Mouse (Mus musculus) gastrocnemius, postnatal 36 days (tissue): ENCODE data around the gene Kif24. TPM values are rescaled to one million over a fixed set of nuclear protein-coding genes. Genes with fewer than 3 reads are reported as not detected.
A peak's percentile ranks its signal among the peaks of the same experiment; 100 is the strongest.

Experiments
- DNase-seq, 2 experiments: peaks; one replicate each; pipeline ENCODE4 v3.0.0; 2022
- intact Hi-C: fragments of 180-260 bp; cut with DNase I; formaldehyde crosslinking; loops from one replicate; pipeline ENCODE4 v1.15.1; 2025
- total RNA-seq, 2 experiments: library from RNA; stranded (reverse); gene quantifications; 2 replicates each; pipeline ENCODE4 v1.2.3; 2021

Kif24 gene
- total RNA-seq, 2 experiments from 2014 or later, result 0.31 to 0.35 TPM

DNA sequence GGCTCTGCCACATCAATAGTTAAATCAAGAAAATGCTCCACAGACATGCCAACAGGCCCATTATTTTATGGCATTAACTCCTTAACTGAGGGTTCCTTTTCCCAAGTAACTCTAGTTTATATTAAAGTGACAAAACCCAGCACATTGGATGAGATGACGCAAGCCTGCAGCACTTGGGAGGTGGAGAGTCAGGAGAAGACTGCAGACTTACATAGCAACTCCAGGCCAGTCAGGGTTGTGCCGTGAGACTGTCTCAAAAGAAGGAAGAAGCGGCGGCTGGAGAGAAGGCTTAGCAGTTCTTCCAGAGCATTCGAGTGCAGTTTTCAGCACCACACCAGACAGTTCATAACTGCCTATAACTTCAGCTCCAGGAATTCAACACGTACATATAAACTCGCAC is 105.3 kb downstream of the Kif24 start:
- intact Hi-C loops, result loop anchor here (5.0 kb wide), 1 partner anchor 47 kb away; the partner anchor contains the start of gene Dcaf12
- DNase-seq, result no peak

DNA sequence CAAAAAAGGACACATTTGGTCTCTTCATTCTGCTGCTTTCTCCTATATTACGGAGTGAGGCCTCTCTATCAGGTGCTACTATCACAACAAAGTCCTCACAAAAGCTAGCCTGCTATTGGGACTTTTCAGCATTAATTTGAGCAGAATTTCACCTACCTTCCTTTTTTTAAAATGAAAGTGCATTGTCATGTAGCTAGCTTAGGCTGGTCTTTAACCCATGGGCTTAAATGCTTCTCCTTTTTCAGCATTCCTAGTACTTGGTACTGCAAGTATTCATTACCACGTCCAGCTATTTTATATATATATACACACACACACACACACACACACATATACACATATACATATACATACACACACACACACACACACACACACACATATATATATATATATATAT is 106.0 kb downstream of the Kif24 start:
- no peak for DNase-seq
- intact Hi-C loops, result loop anchor here (5.0 kb wide), 1 partner anchor 46 kb away; the partner anchor contains the start of gene Dcaf12

DNA sequence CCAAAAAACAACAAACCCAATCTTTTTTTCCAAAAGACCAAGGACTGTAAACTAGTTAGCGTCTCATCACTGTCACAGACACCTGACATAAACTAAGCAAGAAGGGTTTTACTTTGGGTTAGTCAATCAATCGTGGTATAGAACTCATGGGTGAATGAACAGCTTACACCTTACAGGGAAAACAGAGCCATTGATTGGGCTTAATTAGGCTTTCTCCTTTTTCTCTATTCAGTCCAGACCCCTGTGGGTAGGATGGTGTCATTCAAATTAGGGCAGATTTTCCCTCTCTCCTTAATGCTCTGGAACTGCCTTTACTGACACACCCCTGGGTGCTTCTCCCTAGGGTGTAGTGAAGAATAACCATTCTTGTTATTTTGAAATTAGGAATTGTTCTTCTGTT is 107.5 kb downstream of the Kif24 start:
- no peak for DNase-seq
- intact Hi-C loops, result loop anchor here (5.0 kb wide), 1 partner anchor 45 kb away; the partner anchor contains the start of gene Dcaf12

DNA sequence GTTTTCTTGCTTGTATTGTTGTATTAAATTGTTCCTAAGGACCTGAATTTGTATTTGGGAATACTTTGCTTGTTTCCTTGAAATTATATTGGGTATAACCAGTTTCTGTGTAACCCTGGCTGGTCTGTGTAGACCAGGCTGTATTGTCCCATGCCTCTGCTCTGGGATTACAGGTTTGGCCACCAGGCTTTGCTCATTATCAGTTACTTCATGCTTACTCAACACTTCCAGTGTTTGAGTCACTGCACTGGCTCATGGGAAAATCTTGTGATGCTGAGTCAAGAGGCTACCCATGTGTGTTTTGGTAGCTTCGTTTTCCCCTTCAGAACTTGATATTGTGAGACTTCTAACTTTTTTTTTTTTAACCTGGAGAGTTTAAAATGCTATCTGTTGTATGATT is 111.4 kb downstream of the Kif24 start:
- intact Hi-C loops, result no loop called here
- DNase-seq, result no peak

DNA sequence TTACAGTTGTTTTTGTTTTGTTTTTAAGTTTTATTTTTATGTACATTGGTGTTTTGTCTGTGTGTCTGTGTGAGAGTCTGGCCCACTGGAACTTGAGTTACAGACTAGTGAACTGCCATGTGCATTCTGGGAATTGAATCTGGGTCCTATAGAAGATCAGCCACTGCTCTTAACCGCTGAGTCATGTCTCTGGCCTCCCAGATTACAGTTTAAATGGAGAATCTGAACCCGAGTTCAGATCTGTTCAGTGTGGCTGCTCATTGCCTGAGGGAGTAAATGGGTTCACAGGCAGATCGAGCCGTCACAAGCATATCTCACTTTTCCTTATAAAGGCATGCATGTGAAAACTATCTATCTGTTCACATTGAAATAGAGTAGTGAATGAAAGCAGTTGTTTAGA is 111.9 kb downstream of the Kif24 start:
- no peak for DNase-seq

DNA sequence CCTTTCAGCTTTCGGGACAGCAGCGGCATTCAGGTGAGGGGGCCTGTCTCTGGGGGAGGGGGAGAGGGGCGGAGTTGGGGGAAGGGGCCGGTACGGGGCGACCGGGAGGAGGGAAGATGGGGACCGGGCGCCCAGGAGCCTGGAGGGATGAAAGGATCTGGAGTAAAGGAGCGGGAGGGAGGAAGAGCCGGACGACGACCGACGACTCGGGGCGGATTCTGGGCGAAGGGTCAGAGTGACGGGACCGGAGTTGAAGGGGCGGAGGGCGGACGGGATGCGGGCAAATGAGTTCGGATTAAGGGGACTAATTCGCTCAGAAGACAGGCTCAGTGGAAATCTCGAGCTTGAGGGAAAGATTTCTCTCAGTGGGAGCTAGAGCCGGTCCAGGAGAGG is 115.5 kb downstream of the Kif24 start:
- DNase-seq, result no peak
- intact Hi-C loops, result no loop called here

More for the DNA sequence above, 111.9 kb downstream of the Kif24 start:
- intact Hi-C loops, result no loop called here

DNA sequence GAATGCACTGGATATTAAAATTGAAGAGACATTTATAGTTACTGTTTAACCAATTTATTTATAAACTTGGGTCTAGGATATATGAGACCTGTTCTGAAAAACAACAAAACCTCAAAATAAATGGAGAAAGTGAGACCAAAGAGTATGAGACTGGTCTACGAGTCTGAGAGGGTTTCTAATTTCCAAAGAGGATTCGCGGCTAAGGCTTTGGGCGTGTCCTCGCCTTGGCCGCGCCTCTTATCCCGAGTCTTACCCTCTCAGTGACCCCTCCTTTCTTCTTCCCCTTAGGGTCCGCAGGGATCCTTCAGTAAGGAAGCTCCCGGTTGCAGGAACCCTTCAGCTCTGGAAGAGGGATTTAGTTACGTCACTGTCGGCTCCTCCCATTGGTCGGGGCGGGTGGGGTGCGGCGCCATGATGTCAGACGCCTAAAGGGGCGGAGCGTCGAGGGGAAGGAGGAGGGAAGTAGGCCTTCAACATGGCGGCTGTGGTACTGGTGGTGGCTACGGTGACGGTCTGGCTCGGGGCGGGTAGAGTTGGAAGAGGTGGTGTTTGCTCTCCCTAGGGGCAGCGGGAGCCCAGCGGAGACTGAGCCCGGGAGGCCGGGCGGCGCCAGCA is 116.0 kb downstream of the Kif24 start, which contains the start of gene Ubap1:
TSS of gene Ubap1 (plus strand) at position 413 of the 615 bp plus-strand sequence.
- peak; percentile 87 to 95 for DNase-seq
- intact Hi-C loops, result no loop called here

DNA sequence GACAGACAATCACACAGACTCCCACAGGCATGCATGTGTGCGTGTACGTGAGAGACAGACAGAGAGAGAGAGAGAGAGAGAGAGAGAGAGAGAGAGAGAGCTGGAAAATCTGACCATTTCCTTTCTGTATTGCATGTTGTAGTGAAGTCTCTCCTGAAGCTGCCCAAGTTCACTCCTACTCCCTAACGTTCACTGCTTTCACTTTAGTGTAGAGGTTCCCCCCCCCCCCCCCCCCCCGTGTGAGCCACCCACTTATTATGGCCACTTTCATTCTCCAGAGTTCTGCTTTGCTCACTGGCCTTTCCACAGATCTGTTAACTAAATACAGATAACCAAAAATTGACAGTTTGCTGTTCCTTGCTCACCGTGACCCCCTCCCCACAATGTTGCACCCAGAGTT is 116.8 kb downstream of the Kif24 start:
- intact Hi-C loops, result no loop called here
- DNase-seq, result no peak

DNA sequence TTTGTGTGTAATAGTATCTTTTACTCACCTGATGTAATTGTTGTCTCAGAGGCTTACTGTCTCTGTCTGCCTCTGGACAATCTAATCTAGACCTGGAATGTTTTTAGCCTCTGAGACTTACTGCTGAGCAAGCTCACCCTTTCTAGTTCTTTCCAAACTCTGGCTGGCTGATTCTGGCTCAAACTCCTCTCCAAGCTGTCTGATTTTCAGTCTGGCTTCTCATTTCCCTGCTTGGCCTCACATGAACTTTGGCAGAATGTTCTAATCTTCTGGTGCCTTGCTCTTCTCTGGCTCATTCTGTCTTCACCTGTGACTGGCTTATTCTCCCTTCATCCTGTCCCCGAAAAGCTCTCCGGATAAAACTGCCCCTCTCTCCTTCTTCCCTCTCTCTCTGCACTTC is 118.7 kb downstream of the Kif24 start:
- no peak for DNase-seq
- intact Hi-C loops, result no loop called here

DNA sequence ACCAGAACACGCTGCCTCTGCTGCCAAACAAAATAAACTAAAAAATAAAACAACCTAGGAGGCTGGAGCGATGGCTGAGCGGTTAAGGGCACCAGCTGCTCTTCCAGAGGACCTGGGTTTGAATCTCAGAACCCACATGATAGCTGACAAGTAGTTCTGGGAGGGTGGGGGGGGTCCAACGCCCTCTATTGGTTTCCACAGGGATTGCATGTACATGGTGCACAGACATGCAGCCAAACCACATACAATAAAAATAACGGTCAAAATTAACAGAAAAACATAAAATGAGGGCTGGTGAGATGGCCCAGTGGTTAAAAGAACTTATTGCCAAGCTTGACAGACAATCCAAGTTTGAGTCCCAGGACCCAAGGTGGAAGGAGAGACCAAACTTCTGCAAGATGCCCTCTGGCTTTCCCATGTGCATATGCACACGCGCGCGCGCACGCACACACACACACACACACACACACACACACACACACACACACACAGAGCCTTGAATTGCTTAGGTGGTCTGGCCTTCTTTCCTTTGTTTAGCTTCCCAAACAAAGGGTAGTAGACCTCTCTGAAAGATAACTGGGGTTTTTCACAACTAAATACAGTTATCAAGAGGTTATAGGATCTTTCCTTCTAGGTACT is 123.7 kb downstream of the Kif24 start:
- intact Hi-C loops, result no loop called here
- DNase-seq, result no peak

Other genes with a start within 250 kb of the Kif24 start
- 10 to 100 TPM; 86.8 to 88.5 TPM for gene Ubap2, start 189.7 kb downstream of the Kif24 start, total RNA-seq
- 10 to 100 TPM; 23.9 to 27.4 TPM for gene Dcaf12, start 150.0 kb downstream of the Kif24 start, total RNA-seq
- gene Ubap1, start 115.9 kb downstream of the Kif24 start, total RNA-seq, result 10 to 100 TPM; 33.9 to 35.5 TPM
- gene Nudt2, start 264 bp upstream of the Kif24 start, total RNA-seq, result 10 to 100 TPM; 21.9 to 22.4 TPM
- gene AI464131, start 38.2 kb upstream of the Kif24 start, total RNA-seq, result 10 to 100 TPM; 66.0 to 66.5 TPM
- gene 1110017D15Rik, start 52.4 kb upstream of the Kif24 start, total RNA-seq, result under 1 TPM in 1 of 2 experiments, not detected in 1; 0.37 TPM
- gene Fam219a, start 104.7 kb upstream of the Kif24 start, total RNA-seq, result 10 to 100 TPM; 19.3 to 20.4 TPM
- gene Dnaic1, start 104.9 kb upstream of the Kif24 start, total RNA-seq, result not detected
- 10 to 100 TPM; 10.3 to 10.9 TPM for gene Enho, start 175.4 kb upstream of the Kif24 start, total RNA-seq
- 10 to 100 TPM; 24.8 to 31.1 TPM for gene Cntfr, start 232.2 kb upstream of the Kif24 start, total RNA-seq
- gene Il11ra1, start 235.1 kb upstream of the Kif24 start, total RNA-seq, result 10 to 100 TPM; 30.8 to 41.2 TPM
- gene Rpp25l, start 248.6 kb upstream of the Kif24 start, total RNA-seq, result 10 to 100 TPM; 46.8 to 50.0 TPM